Mouse (Mus musculus) small intestine, adult 2 months (tissue): ENCODE measurements at regions not wholly inside any gene's neighbourhood (a gene's known extent, or its start where the extent isn't known, plus 50 kb on each side); places are given as distances from the start of the nearest gene placed in this dataset.

Experiments used
- CTCF ChIP-seq: fragments of 200-500 bp; IDR thresholded peaks from 2 replicates; pipeline ENCODE4 v1.5.1; 2012; ENCODE audit warnings: low read depth, mild to moderate bottlenecking, control low read depth, inconsistent platforms, low read length, moderate library complexity, mixed read lengths; ENCODE audit not compliant: insufficient replicate concordance, insufficient read length; ENCODE audit errors: extremely low read depth
- POLR2A ChIP-seq: fragments of 200-500 bp; IDR thresholded peaks from 2 replicates; pipeline ENCODE4 v1.6.1; 2012; ENCODE audit warnings: low read depth, mild to moderate bottlenecking, control low read depth, inconsistent platforms, low read length, moderate library complexity

DNA sequence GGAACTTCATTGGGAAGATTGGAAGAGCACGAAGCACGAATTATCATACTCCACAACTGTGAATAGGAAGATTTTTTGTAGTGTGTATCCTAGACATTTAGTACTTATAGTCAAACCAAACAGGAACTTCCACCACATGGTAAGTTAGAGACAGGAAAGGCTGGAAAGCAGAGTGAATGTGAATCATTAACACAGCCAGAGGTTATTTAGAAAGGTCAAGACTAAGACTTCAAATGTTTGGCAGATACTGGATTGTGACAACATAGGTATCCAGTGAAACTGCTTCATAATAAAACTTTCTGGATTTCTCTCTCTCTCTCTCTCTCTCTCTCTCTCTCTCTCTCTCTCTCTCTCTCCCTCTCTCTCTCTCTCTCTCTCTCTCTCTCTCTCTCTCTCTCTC is 246.4 kb upstream of the Tet2 start:
- TF ChIP-seq POLR2A (no peak), CTCF (no peak)
